In genomic region chr1:132934856-132935255, GRCm38 (mm10) we compare ENCODE assay signal across 9 mouse cellular contexts. TPM values are rescaled to one million over a fixed set of nuclear protein-coding genes. Genes with fewer than 3 reads are reported as not detected.
DNase-seq lines count a peak whose midpoint lies in the region; ATAC-seq lines count a peak whose summit lies in the region.
"Had no signal": no experiment of that assay in that cellular context is flagged by ENCODE, and none has a peak within 500 bp of the region (broad histone marks: within the 10 kb centered on the region; RNA-seq: fewer than 3 reads in every experiment).

No protein-coding gene starts in this region.

- H3K4me1 ChIP-seq in hindbrain, embryonic 11.5 days (replicated peaks; ENCODE audit: control insufficient read depth, insufficient read depth, low read length), result no peaks in the 10 kb centered on the region
- H3K4me1 ChIP-seq in midbrain, embryonic 16.5 days (ENCODE audit: control insufficient read depth, insufficient read depth, low read length), result peaks cover 12% of the 10 kb centered on the region; the same call in 1 of the 2 replicates

- 35% methylated on average over 7 of the region's 7 CpGs for WGBS in hindbrain, embryonic 11.5 days
- WGBS in midbrain, embryonic 16.5 days, result 35% methylated on average over 7 of the region's 7 CpGs

- no peaks in the 10 kb centered on the region for H3K36me3 ChIP-seq in hindbrain, embryonic 11.5 days (ENCODE audit: control insufficient read depth, insufficient read depth, low read length)
- H3K36me3 ChIP-seq in midbrain, embryonic 16.5 days (ENCODE audit: control insufficient read depth, insufficient read depth, low read length), result peaks cover 17% of the 10 kb centered on the region

- peak; percentile 54 for DNase-seq in layer of hippocampus, adult 11-12 months (ENCODE audit: low spot score)
- no peak for DNase-seq in layer of hippocampus, postnatal 36 days
- DNase-seq in embryo, embryonic 9.5 days (ENCODE audit: extremely low spot score), result peak; percentile 52
- DNase-seq in hindbrain, embryonic 11.5 days (ENCODE audit: low spot score), result peak; percentile 61

- H3K4me3 ChIP-seq in hindbrain, embryonic 11.5 days (ENCODE audit: low read depth, low read length), result no peak overlapping the region
- H3K4me3 ChIP-seq in midbrain, embryonic 16.5 days (ENCODE audit: low read depth, low read length), result no peak overlapping the region

- no peaks in the 10 kb centered on the region for H3K9me3 ChIP-seq in hindbrain, embryonic 11.5 days (ENCODE audit: control insufficient read depth, low read length)
- H3K9me3 ChIP-seq in midbrain, embryonic 16.5 days (replicated peaks; ENCODE audit: control insufficient read depth, low read length, poor library complexity, severe bottlenecking), result no peaks in the 10 kb centered on the region

- ATAC-seq in cerebellum, adult (ENCODE audit: insufficient number of reproducible peaks, low FRiP score, low TSS enrichment), result peak; percentile 61
- peak; percentile 67 for ATAC-seq in hindbrain, embryonic 11.5 days (ENCODE audit: low FRiP score)
- ATAC-seq in midbrain, embryonic 16.5 days, result peak; percentile 76
- ATAC-seq in inflammation-experienced regulatory T-cells, adult 6 months, result no peak
- ATAC-seq in erythroblast, adult 5-6 weeks (replicated peaks; ENCODE audit: low FRiP score, poor library complexity, severe bottlenecking), result no peak

- H3K27me3 ChIP-seq in hindbrain, embryonic 11.5 days (ENCODE audit: control insufficient read depth, insufficient read depth, low read length), result no peaks in the 10 kb centered on the region
- no peaks in the 10 kb centered on the region for H3K27me3 ChIP-seq in midbrain, embryonic 16.5 days (ENCODE audit: control insufficient read depth, insufficient read depth, low read depth, low read length)

- H3K27ac ChIP-seq in hindbrain, embryonic 11.5 days (ENCODE audit: low read depth, low read length), result no peak overlapping the region
- no peak overlapping the region; the same call in 1 of the 2 replicates for H3K27ac ChIP-seq in midbrain, embryonic 16.5 days (ENCODE audit: low read length)

- no peak overlapping the region for H3K4me2 ChIP-seq in hindbrain, embryonic 11.5 days (replicated peaks; ENCODE audit: low read depth, low read length)
- no peak overlapping the region for H3K4me2 ChIP-seq in midbrain, embryonic 16.5 days (ENCODE audit: low read length)

- no peak overlapping the region for H3K9ac ChIP-seq in hindbrain, embryonic 11.5 days (ENCODE audit: low read depth, low read length)
- 0 out of 2 replicates have a peak overlapping the region, but pooled peaks have one; percentile 20 for H3K9ac ChIP-seq in midbrain, embryonic 16.5 days (ENCODE audit: low read depth, low read length)

RNA-seq across cellular contexts. Expression of gene Lrrn2, which starts 54.8 kb away (rescaled TPM):
- 100 to 1,000 TPM; 206 to 208 TPM for total RNA-seq in layer of hippocampus, postnatal 36 days (2021)
- 6.2 and 7.2 TPM in 2 replicates for polyA plus RNA-seq in hindbrain, embryonic 11.5 days (2014; fragmentation: Nextera tagmentation; extraction: Ambion mirVana)
- 59.1 and 61.4 TPM in 2 replicates for polyA plus RNA-seq in midbrain, embryonic 16.5 days (2015; fragmentation: Nextera tagmentation; extraction: Ambion mirVana)
- under 1 TPM in 1 of 3 experiments, not detected in 2; 0.16 TPM for polyA plus RNA-seq in inflammation-experienced regulatory T-cells, adult 6 months (2017; shearing (Covaris generic))
- total RNA-seq in erythroblast, adult 5-6 weeks (2015; ENCODE audit: low replicate concordance), result not detected in 2 replicates
- not detected in 2 replicates for total RNA-seq in erythroblast, adult 5-6 weeks (2017; ENCODE audit: low replicate concordance)
- total RNA-seq: neutrophil, adult 5-6 weeks had no signal

Comparison
In these comparisons a context has a peak if more than half of its experiments do, and no peak if none do; other contexts are left out.
1. DNase-seq: peak in layer of hippocampus, adult 11-12 months (single experiment), embryo, embryonic 9.5 days (single experiment) and hindbrain, embryonic 11.5 days (single experiment); none in layer of hippocampus, postnatal 36 days (0 of 2).
2. ATAC-seq: peak in cerebellum, adult (single experiment), hindbrain, embryonic 11.5 days (single experiment) and midbrain, embryonic 16.5 days (single experiment); none in inflammation-experienced regulatory T-cells, adult 6 months (single experiment) and erythroblast, adult 5-6 weeks (single experiment).